Mouse (Mus musculus): ENCODE data around the gene Nkain2. TPM values are rescaled to one million over a fixed set of nuclear protein-coding genes. Genes with fewer than 3 reads are reported as not detected.

Gene Nkain2
- total and polyA plus RNA-seq, 3 experiments: 0.16 TPM; not detected in 2

DNA sequence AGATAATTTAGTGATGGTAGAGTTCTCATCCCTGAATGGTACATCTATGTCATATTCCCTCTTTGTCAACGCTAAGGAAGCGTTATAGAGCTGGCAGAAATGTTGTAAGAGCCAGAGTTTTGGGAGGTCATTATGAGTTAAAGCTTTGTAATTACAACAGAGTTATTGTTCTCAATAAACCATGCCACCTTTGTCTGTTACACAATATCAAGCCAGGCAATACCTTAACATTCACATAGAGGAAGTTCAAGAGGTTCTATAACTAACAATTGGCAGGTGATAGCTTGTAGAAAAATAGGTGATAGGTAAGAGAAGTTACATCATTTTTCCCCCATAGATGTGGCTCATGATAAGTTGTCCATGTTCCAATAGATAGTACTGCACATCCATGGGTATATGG, 832.0 kb downstream of the Nkain2 start:
- ATAC-seq (ENCODE audit: extremely low read depth, insufficient number of reproducible peaks, low FRiP score, poor library complexity, severe bottlenecking): no peak
- Histone ChIP-seq H3K36me3 (replicated peaks) (no peaks in the 10 kb centered on the region), H3K27me3 (ENCODE audit: insufficient read depth, low read length) (no peaks in the 10 kb centered on the region), H3K4me3 (ENCODE audit: low read depth, low read length) (no peak overlapping the region), H3K4me1 (ENCODE audit: insufficient read depth, low read depth, low read length) (no peaks in the 10 kb centered on the region), H3K9me3 (replicated peaks) (no peaks in the 10 kb centered on the region)
- no peak for DNase-seq (ENCODE audit: low spot score)
- no peak for TF ChIP-seq CTCF (IDR thresholded peaks at IDR 0.05; ENCODE audit: low read depth, low read length)
- TF ChIP-seq TAL1 (conservative IDR thresholded peaks at IDR 0.05; ENCODE audit: low read depth, low read length): no peak
- TF ChIP-seq POLR2AphosphoS5 (IDR thresholded peaks at IDR 0.05; ENCODE audit: insufficient replicate concordance, low read depth, low read length): no peak
- TF ChIP-seq GATA1 (IDR thresholded peaks at IDR 0.05; ENCODE audit: borderline replicate concordance, low read length): no peak
- TF ChIP-seq GATA2 (IDR thresholded peaks at IDR 0.05; ENCODE audit: borderline replicate concordance, low read depth, low read length): no peak

DNA sequence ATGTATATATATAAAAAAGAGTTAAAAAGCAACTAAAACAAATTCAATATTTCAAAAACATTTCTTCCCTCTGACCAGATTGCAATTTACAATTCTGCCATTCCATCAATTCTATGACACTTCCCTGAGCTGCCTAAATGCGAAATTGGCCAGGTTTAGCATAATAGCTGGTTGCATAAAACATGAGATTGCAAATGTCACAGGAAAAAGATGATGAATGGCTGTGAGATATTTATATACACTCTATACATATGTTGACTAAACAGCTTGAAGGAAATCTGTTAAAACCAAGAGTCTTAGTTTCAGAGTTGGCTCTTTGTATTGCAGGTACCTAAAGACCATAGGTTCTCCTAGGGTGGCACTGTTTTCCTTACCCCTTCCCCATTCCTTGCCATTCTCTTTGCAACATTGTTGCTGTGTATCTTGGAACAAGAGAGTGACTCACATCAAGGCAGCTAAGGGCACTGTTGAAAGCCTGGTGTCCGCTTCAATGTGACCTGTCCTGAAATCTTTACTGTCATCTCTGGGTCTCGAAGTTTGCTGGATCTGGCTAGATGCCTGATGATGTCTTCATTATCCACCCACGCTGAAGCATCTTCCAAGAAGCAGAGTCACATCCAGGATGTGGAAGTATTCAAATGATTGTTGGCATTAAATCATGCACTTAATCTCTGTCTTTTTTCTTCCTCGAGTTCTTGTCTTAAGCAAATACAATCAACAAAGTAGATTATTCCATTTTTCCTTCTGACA, 837.5 kb downstream of the Nkain2 start:
- no peak for ATAC-seq (ENCODE audit: extremely low read depth, insufficient number of reproducible peaks, low FRiP score, poor library complexity, severe bottlenecking)
- DNase-seq (ENCODE audit: low spot score): no peak
- Histone ChIP-seq H3K36me3 (replicated peaks) (no peaks in the 10 kb centered on the region), H3K4me3 (ENCODE audit: low read depth, low read length) (no peak overlapping the region), H3K27me3 (ENCODE audit: insufficient read depth, low read length) (no peaks in the 10 kb centered on the region), H3K9me3 (replicated peaks) (no peaks in the 10 kb centered on the region), H3K4me1 (ENCODE audit: insufficient read depth, low read depth, low read length) (no peaks in the 10 kb centered on the region)
- no peak for TF ChIP-seq CTCF (IDR thresholded peaks at IDR 0.05; ENCODE audit: low read depth, low read length)
- no peak for TF ChIP-seq GATA1 (IDR thresholded peaks at IDR 0.05; ENCODE audit: borderline replicate concordance, low read length)
- TF ChIP-seq POLR2AphosphoS5 (IDR thresholded peaks at IDR 0.05; ENCODE audit: insufficient replicate concordance, low read depth, low read length): no peak
- no peak for TF ChIP-seq TAL1 (conservative IDR thresholded peaks at IDR 0.05; ENCODE audit: low read depth, low read length)
- no peak for TF ChIP-seq GATA2 (IDR thresholded peaks at IDR 0.05; ENCODE audit: borderline replicate concordance, low read depth, low read length)

DNA sequence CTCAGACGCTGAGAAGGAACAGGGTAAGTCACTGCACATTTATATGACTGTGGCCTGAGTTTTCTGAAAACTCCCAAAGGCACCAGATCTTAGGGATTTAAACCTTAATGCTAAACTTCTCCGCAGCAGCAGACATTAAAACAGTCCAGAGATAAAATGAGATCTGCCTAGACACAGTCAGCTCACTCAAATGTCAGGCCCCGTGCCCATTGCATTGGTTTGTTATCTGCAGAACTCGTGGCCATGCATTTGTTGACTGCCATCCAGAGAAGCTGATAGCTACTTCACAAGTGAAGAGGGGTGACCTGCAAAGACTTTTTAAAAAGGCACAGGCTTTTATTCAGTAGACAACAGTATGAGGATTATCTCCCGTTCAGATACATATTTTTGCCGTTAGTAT, 838.2 kb downstream of the Nkain2 start:
- DNase-seq (ENCODE audit: low spot score): no peak
- ATAC-seq (ENCODE audit: extremely low read depth, insufficient number of reproducible peaks, low FRiP score, poor library complexity, severe bottlenecking): no peak
- Histone ChIP-seq H3K4me1 (ENCODE audit: insufficient read depth, low read depth, low read length) (no peaks in the 10 kb centered on the region), H3K4me3 (ENCODE audit: low read depth, low read length) (no peak overlapping the region), H3K27me3 (ENCODE audit: insufficient read depth, low read length) (no peaks in the 10 kb centered on the region), H3K9me3 (replicated peaks) (peaks cover under 1% of the 10 kb centered on the region; the same call in 1 of the 2 replicates), H3K36me3 (replicated peaks) (no peaks in the 10 kb centered on the region)
- TF ChIP-seq TAL1 (conservative IDR thresholded peaks at IDR 0.05; ENCODE audit: low read depth, low read length) (no peak), CTCF (IDR thresholded peaks at IDR 0.05; ENCODE audit: low read depth, low read length) (no peak), GATA1 (IDR thresholded peaks at IDR 0.05; ENCODE audit: borderline replicate concordance, low read length) (no peak), POLR2AphosphoS5 (IDR thresholded peaks at IDR 0.05; ENCODE audit: insufficient replicate concordance, low read depth, low read length) (no peak), GATA2 (IDR thresholded peaks at IDR 0.05; ENCODE audit: borderline replicate concordance, low read depth, low read length) (no peak)

DNA sequence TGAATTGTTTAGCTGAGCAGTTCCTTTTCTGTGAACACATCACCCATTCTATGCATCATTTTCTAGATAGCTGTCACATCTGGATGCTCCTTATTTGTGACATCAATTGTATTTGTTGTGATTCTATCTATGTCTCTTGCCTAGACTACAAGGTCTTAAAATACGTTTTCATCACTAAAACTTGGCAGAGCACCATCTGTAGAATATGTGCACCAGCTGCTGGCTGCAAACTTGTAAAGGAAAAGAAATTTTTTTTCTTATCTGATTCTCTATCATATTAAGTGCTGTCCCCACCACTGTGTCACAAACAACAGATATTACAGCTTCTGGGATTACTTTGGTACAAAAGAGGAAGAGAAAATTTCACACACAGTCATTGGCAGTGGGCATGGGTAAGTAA, 860.3 kb downstream of the Nkain2 start:
- TF ChIP-seq CTCF (IDR thresholded peaks at IDR 0.05; ENCODE audit: low read depth, low read length) (no peak), TAL1 (conservative IDR thresholded peaks at IDR 0.05; ENCODE audit: low read depth, low read length) (no peak), POLR2AphosphoS5 (IDR thresholded peaks at IDR 0.05; ENCODE audit: insufficient replicate concordance, low read depth, low read length) (no peak), GATA1 (IDR thresholded peaks at IDR 0.05; ENCODE audit: borderline replicate concordance, low read length) (no peak), GATA2 (IDR thresholded peaks at IDR 0.05; ENCODE audit: borderline replicate concordance, low read depth, low read length) (no peak)
- H3K4me1 ChIP-seq (ENCODE audit: insufficient read depth, low read depth, low read length): no peaks in the 10 kb centered on the region

DNA sequence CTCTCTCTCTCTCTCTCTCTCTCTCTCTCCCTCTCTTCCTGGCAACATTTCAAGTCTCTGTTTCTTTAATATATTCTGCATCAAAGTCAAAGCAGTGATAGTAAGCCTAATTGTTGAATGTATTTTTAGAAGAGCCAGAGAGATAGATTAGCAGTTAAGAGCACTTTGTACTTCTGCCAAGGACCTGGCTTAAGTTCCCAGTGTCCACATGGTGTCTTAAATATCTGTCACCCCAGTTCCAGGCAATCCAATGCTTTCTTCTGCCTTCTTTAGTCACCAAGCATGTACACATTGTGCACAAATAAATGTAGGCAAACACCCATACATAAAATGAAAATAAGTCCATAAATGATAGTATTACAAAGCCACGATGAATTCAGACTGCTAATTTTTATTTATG, 871.9 kb downstream of the Nkain2 start:
- no peaks in the 10 kb centered on the region for H3K27me3 ChIP-seq (ENCODE audit: insufficient read depth, low read length)
- TF ChIP-seq CTCF (IDR thresholded peaks at IDR 0.05; ENCODE audit: low read depth, low read length) (no peak), POLR2AphosphoS5 (IDR thresholded peaks at IDR 0.05; ENCODE audit: insufficient replicate concordance, low read depth, low read length) (no peak), GATA2 (IDR thresholded peaks at IDR 0.05; ENCODE audit: borderline replicate concordance, low read depth, low read length) (no peak), TAL1 (conservative IDR thresholded peaks at IDR 0.05; ENCODE audit: low read depth, low read length) (no peak), GATA1 (IDR thresholded peaks at IDR 0.05; ENCODE audit: borderline replicate concordance, low read length) (no peak)
- no peak for ATAC-seq (ENCODE audit: extremely low read depth, insufficient number of reproducible peaks, low FRiP score, poor library complexity, severe bottlenecking)
- H3K4me3 ChIP-seq (ENCODE audit: low read depth, low read length): no peak overlapping the region
- H3K9me3 ChIP-seq (replicated peaks): no peaks in the 10 kb centered on the region
- H3K4me1 ChIP-seq (ENCODE audit: insufficient read depth, low read depth, low read length): no peaks in the 10 kb centered on the region
- DNase-seq (ENCODE audit: low spot score): no peak
- no peaks in the 10 kb centered on the region for H3K36me3 ChIP-seq (replicated peaks)

More for the DNA sequence above, 860.3 kb downstream of the Nkain2 start:
- no peaks in the 10 kb centered on the region for H3K27me3 ChIP-seq (ENCODE audit: insufficient read depth, low read length)
- no peak for DNase-seq (ENCODE audit: low spot score)
- H3K4me3 ChIP-seq (ENCODE audit: low read depth, low read length): no peak overlapping the region
- no peaks in the 10 kb centered on the region for H3K9me3 ChIP-seq (replicated peaks)
- no peaks in the 10 kb centered on the region for H3K36me3 ChIP-seq (replicated peaks)
- no peak for ATAC-seq (ENCODE audit: extremely low read depth, insufficient number of reproducible peaks, low FRiP score, poor library complexity, severe bottlenecking)

DNA sequence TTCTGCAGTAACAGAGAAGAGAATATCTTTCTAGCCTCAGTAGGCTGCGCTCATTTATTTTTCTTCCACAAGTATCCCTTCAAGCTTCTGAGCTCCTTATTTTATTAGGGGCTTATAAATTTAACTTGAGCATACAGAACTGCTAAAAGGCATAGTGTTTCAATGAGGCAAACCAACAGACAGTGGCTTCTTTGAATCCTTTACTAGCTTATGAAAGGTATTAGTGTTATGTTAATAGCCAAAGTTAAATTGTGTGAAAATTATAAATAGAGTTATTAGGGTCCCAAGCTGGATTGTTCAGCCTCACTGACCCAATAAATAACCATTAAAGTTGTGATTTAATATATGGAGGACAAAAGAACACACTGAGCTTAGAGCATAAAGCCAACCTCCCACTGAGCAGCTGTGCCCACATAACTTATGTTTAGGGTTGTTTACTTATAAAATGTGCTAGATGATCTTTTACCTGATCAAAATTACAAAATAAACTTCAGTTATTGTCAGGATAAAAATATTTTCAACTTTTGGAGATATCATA, 889.0 kb downstream of the Nkain2 start:
- no peak for TF ChIP-seq POLR2AphosphoS5 (IDR thresholded peaks at IDR 0.05; ENCODE audit: insufficient replicate concordance, low read depth, low read length)
- no peak for TF ChIP-seq GATA2 (IDR thresholded peaks at IDR 0.05; ENCODE audit: borderline replicate concordance, low read depth, low read length)
- no peak for TF ChIP-seq CTCF (IDR thresholded peaks at IDR 0.05; ENCODE audit: low read depth, low read length)
- no peak for TF ChIP-seq GATA1 (IDR thresholded peaks at IDR 0.05; ENCODE audit: borderline replicate concordance, low read length)
- no peak for TF ChIP-seq TAL1 (conservative IDR thresholded peaks at IDR 0.05; ENCODE audit: low read depth, low read length)
- DNase-seq (ENCODE audit: low spot score): no peak
- Histone ChIP-seq H3K4me1 (ENCODE audit: insufficient read depth, low read depth, low read length) (no peaks in the 10 kb centered on the region), H3K9me3 (replicated peaks) (no peaks in the 10 kb centered on the region), H3K4me3 (ENCODE audit: low read depth, low read length) (no peak overlapping the region), H3K36me3 (replicated peaks) (no peaks in the 10 kb centered on the region), H3K27me3 (ENCODE audit: insufficient read depth, low read length) (no peaks in the 10 kb centered on the region)
- no peak for ATAC-seq (ENCODE audit: extremely low read depth, insufficient number of reproducible peaks, low FRiP score, poor library complexity, severe bottlenecking)

All from G1E (cell line).